Mouse (Mus musculus) bone marrow, adult 2 months (tissue): Measurements from ENCODE around the gene Pde4d.

Source experiments
- CTCF ChIP-seq: fragments of 200-500 bp; IDR thresholded peaks from 2 replicates; pipeline ENCODE4 v1.5.1; 2011; ENCODE audit warnings: low read length, control low read depth; ENCODE audit not compliant: control insufficient read depth, insufficient read depth
- POLR2A ChIP-seq: fragments of 200-500 bp; IDR thresholded peaks from 2 replicates; pipeline ENCODE4 v1.6.1; 2011; ENCODE audit warnings: low read depth, mild to moderate bottlenecking, control low read depth, low read length, borderline replicate concordance; ENCODE audit not compliant: control insufficient read depth

- TF ChIP-seq CTCF (no peak), POLR2A (no peak)
Observed at GRCm38 (mm10) chr13:109639286-109639685, 1189.5 kb downstream of the Pde4d start.
